Mouse (Mus musculus) hindbrain, embryonic 14.5 days (tissue): ENCODE results near the gene Dntt. TPM values are rescaled to one million over a fixed set of nuclear protein-coding genes. Genes with fewer than 3 reads are reported as not detected.

Experiments used
- ATAC-seq: fragments of 200-750 bp; cut with Nextera tagmentation; 2 replicates; pipeline ENCODE4 v1.8.0; 2017; ENCODE audit warnings: moderate number of reproducible peaks, mild to moderate bottlenecking, moderate TSS enrichment, moderate library complexity; ENCODE audit not compliant: low FRiP score
- DNase-seq: peaks from one replicate; pipeline ENCODE4 v3.0.0-alpha.2; 2015; ENCODE audit warnings: low spot score
- H3K27ac ChIP-seq: fragments of 300-500 bp; sonication (generic); 2 replicates; pipeline ENCODE4 v1.5.1; 2014; ENCODE audit warnings: mild to moderate bottlenecking, moderate library complexity
- H3K27me3 ChIP-seq: fragments of 300-500 bp; sonication (generic); 2 replicates; pipeline ENCODE4 v1.6.1; 2014; ENCODE audit warnings: mild to moderate bottlenecking, low read length, mixed read lengths; ENCODE audit not compliant: control insufficient read depth, insufficient read depth
- H3K36me3 ChIP-seq: fragments of 300-500 bp; sonication (generic); replicated peaks from 2 replicates; pipeline ENCODE4 v1.6.1; 2014; ENCODE audit not compliant: control insufficient read depth, insufficient read depth
- H3K4me1 ChIP-seq: fragments of 300-500 bp; sonication (generic); replicated peaks from 2 replicates; pipeline ENCODE4 v1.6.1; 2014; ENCODE audit warnings: antibody characterized with exemption, low read length, mixed read lengths; ENCODE audit not compliant: control insufficient read depth, insufficient read depth
- H3K4me2 ChIP-seq: fragments of 300-500 bp; sonication (generic); replicated peaks from 2 replicates; pipeline ENCODE4 v1.6.1; 2014; ENCODE audit warnings: mild to moderate bottlenecking, moderate library complexity
- H3K4me3 ChIP-seq: fragments of 300-500 bp; sonication (generic); replicated peaks from 2 replicates; pipeline ENCODE4 v1.5.1; 2014; ENCODE audit warnings: mild to moderate bottlenecking, low read length
- H3K9ac ChIP-seq: fragments of 300-500 bp; sonication (generic); 2 replicates; pipeline ENCODE4 v1.6.1; 2014
- H3K9me3 ChIP-seq: fragments of 300-500 bp; sonication (generic); 2 replicates; pipeline ENCODE4 v1.6.1; 2016; ENCODE audit warnings: low read length; ENCODE audit not compliant: control insufficient read depth
- WGBS: fragments of 180-500 bp; shearing (Covaris S2); extraction: QIAGEN DNeasy Blood & Tissue Kit; methylation state at CpG from one replicate; pipeline ENCODE4 v1.1.7; 2014; 5-methylcytosine and 5-hydroxymethylcytosine counted together
- polyA plus RNA-seq: library from polyadenylated mRNA; unstranded; fragments of >200 nt; fragmentation: Nextera tagmentation; extraction: Ambion mirVana; gene quantifications from 2 replicates; pipeline ENCODE4 v1.2.1, GENCODE M21; 2014

The Dntt gene
- polyA plus RNA-seq, 1 experiment from 2014 or later = 0.13 TPM

DNA sequence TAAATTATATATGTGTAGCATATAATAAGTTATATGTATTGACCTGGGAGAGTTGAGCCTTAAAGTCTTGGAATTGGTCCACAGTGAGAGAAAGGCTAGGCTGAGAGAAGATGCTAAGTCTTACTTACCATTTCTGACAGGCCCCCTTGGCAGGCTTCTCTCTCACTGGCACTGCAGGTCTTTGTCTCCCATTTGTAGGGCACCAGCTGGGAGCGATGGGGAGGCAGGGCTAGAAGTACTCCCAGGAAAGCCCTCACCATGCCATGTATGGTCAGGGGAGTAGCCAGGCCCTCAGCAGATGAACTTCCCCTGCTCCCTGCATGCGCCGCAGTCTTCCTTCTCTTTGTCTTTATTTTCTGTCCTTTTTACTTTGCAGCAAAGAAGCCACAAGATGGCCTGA is 47.8 kb downstream of the Dntt start, which contains the start of gene Opalin:
TSS of gene Opalin (minus strand) at position 208 of the 400 bp plus-strand sequence.
- no peak within 1 kb of the TSS for H3K9ac ChIP-seq
- no peak within 1 kb of the TSS for H3K27ac ChIP-seq
- no peak for DNase-seq
- no peaks in the 10 kb centered on the region for H3K27me3 ChIP-seq
- no peak within 1 kb of the TSS for H3K4me2 ChIP-seq
- H3K4me3 ChIP-seq = no peak within 1 kb of the TSS
- 76% methylated on average over 3 of the region's 3 CpGs for WGBS
- ATAC-seq = no peak
- no peaks in the 10 kb centered on the region for H3K9me3 ChIP-seq
- H3K4me1 ChIP-seq = peaks cover 6% of the 10 kb centered on the region
- no peaks in the 10 kb centered on the region for H3K36me3 ChIP-seq

DNA sequence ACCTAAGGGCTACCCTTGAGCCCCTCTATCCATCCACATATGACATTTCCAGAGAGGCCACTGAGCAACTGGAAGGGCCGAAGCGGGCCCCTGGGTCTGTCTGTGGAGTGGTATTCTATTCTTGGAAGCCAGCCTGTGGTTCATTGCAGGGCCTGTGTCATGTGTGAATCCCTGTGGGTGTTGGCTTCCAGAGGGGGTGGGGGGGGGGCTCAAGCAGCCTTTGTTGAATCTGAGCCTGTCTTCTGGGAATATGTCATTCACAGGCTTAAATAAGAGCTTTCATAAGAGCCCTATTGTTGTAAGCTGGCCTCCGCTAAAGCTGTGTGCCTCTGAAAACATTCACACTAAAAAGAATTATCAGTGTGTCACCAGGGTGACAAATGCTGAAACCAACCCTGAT is 52.5 kb downstream of the Dntt start:
- 15% methylated on average over 3 of the region's 3 CpGs for WGBS
- peaks cover 10% of the 10 kb centered on the region for H3K4me1 ChIP-seq
- H3K4me3 ChIP-seq = no peak overlapping the region
- H3K27ac ChIP-seq = peak overlapping the region; percentile 34; the same call in 1 of the 2 replicates
- DNase-seq = no peak
- no peaks in the 10 kb centered on the region for H3K9me3 ChIP-seq
- no peak overlapping the region for H3K4me2 ChIP-seq
- no peak overlapping the region for H3K9ac ChIP-seq
- peak; percentile 64; the same call in 1 of the 2 replicates for ATAC-seq
- H3K27me3 ChIP-seq = no peaks in the 10 kb centered on the region
- H3K36me3 ChIP-seq = no peaks in the 10 kb centered on the region

DNA sequence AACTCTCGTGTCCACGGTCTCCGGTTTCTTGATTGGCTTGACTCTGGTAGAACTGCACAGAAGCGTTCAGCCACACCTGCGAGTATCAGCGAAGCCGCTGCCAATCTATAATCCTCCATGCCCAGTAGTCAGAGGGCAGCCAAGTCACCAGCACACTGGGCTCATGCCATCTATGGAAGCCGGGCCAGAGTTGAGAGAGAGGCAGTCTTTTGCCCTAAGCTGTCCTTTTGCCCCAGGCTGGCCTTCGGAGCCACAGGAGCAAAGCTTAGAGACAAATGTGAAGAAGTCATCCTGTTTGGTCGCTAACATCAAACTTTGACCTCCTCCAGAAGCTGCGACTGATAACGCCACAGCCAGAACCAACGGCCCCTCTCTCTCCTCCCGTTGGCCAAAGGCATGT is 54.6 kb downstream of the Dntt start:
- no peaks in the 10 kb centered on the region for H3K36me3 ChIP-seq
- no peak overlapping the region for H3K27ac ChIP-seq
- no peak overlapping the region for H3K4me2 ChIP-seq
- no peak overlapping the region for H3K4me3 ChIP-seq
- H3K9ac ChIP-seq = no peak overlapping the region
- ATAC-seq (no peak), DNase-seq (no peak)
- no peaks in the 10 kb centered on the region; the same call in 1 of the 2 replicates for H3K27me3 ChIP-seq
- no peaks in the 10 kb centered on the region for H3K9me3 ChIP-seq
- WGBS = 90% methylated on average over 14 of the region's 14 CpGs
- H3K4me1 ChIP-seq = peaks cover 14% of the 10 kb centered on the region

DNA sequence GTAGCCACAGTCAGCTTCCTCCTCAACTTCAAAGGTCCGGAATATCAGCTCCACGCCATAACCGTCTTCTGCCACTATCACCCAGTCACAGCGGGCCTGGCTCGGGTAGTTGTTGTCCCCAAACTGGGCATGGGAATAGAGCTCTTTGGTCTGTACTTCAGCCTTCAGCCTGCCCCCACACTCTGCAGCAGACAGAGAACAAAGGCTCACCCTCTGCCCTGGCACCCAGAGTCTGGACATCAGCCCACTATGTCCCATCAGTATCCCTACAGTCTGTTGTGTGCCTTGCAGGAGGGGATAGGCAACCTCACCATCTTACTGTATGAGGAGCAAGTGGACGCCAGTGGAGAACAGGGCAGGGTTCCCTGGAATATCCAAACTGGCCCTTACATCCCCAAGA is 57.2 kb downstream of the Dntt start:
- no peak overlapping the region for H3K4me2 ChIP-seq
- no peak overlapping the region for H3K4me3 ChIP-seq
- no peak for DNase-seq
- no peaks in the 10 kb centered on the region for H3K36me3 ChIP-seq
- ATAC-seq = no peak
- no peak overlapping the region for H3K9ac ChIP-seq
- H3K9me3 ChIP-seq = no peaks in the 10 kb centered on the region
- peaks cover 14% of the 10 kb centered on the region for H3K4me1 ChIP-seq
- no peaks in the 10 kb centered on the region; the same call in 1 of the 2 replicates for H3K27me3 ChIP-seq
- 90% methylated on average over 6 of the region's 6 CpGs for WGBS
- H3K27ac ChIP-seq = no peak overlapping the region

DNA sequence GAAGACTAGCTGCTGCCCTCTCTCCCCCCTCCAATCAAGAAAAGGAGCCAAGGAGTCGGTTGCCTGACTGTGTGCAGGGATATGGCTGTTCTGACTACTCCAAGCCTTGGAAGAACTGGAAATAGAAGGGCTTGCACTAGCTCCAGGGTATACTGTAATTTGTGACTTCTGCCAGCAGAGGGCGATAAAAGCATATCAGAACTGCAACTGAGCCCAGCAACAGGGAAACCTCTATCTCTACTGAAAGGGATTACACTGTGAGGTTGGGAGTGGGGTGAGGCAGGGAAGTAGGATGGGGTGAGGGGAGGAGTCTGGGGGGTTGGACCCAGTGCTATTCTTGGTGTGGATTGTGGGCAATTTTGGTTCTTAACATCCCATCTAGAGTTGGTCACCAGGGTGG is 57.6 kb downstream of the Dntt start:
- peak; percentile 91 for DNase-seq
- H3K36me3 ChIP-seq = no peaks in the 10 kb centered on the region
- H3K9ac ChIP-seq = no peak overlapping the region
- peak; percentile 66 for ATAC-seq
- WGBS = 7% methylated on average over 2 of the region's 2 CpGs
- H3K27me3 ChIP-seq = no peaks in the 10 kb centered on the region; the same call in 1 of the 2 replicates
- H3K27ac ChIP-seq = no peak overlapping the region
- no peak overlapping the region for H3K4me3 ChIP-seq
- H3K4me1 ChIP-seq = peaks cover 10% of the 10 kb centered on the region
- H3K9me3 ChIP-seq = no peaks in the 10 kb centered on the region
- no peak overlapping the region for H3K4me2 ChIP-seq

DNA sequence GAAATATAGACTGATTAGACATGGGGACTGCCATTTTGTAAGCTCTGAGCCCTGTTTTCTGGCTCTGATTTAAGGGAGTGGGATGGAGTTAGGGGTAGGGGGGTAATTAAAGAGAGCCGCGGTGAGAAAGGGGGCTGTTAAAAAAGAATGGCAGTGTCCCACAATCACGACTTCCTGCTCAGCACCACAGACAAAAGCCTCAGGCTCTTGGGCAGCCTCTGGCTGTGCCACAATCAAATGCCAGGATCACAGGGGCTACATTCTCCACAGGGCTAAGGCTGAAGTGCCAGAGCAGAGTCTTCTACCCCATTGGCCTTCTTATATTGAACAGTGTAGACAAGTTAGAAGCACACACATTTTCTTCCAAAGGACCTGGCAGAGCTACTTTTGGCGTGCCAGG is 58.8 kb downstream of the Dntt start:
- H3K9ac ChIP-seq = no peak overlapping the region
- no peak overlapping the region for H3K4me3 ChIP-seq
- no peaks in the 10 kb centered on the region for H3K36me3 ChIP-seq
- no peak overlapping the region for H3K27ac ChIP-seq
- ATAC-seq (no peak), DNase-seq (no peak)
- H3K9me3 ChIP-seq = no peaks in the 10 kb centered on the region
- H3K4me2 ChIP-seq = no peak overlapping the region
- H3K4me1 ChIP-seq = 0 out of 2 replicates have a peak, but pooled peaks cover 4% of the 10 kb centered on the region
- no peaks in the 10 kb centered on the region; the same call in 1 of the 2 replicates for H3K27me3 ChIP-seq
- 67% methylated on average over 4 of the region's 4 CpGs for WGBS

DNA sequence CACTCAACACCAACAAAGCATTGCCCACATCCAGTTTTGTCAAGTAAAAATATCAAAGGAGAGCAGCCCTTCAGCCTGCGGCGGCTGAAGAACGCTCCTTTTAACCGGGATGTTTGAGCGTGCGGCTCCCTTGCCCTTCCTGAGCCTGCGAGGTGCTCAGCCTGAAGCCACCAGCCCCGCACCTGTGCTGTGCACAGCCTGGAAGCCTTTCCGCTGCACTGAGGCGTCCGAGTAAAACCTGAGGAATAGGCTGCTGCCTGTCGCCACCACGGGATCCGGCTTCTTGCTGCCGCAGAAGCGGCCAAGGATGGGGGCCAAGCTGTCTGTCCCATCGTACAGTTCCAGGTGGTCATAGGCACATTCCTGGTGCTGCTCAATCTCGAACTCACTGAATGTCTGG is 59.4 kb downstream of the Dntt start:
- 50% methylated on average over 18 of the region's 18 CpGs for WGBS
- H3K36me3 ChIP-seq = no peaks in the 10 kb centered on the region
- H3K4me2 ChIP-seq = 0 out of 2 replicates have a peak overlapping the region, but pooled peaks have one; percentile 7
- no peak overlapping the region for H3K4me3 ChIP-seq
- 0 out of 2 replicates have a peak, but pooled peaks cover 4% of the 10 kb centered on the region for H3K4me1 ChIP-seq
- ATAC-seq (no peak), DNase-seq (no peak)
- no peak overlapping the region for H3K27ac ChIP-seq
- H3K27me3 ChIP-seq = no peaks in the 10 kb centered on the region; the same call in 1 of the 2 replicates
- no peaks in the 10 kb centered on the region for H3K9me3 ChIP-seq
- H3K9ac ChIP-seq = no peak overlapping the region

DNA sequence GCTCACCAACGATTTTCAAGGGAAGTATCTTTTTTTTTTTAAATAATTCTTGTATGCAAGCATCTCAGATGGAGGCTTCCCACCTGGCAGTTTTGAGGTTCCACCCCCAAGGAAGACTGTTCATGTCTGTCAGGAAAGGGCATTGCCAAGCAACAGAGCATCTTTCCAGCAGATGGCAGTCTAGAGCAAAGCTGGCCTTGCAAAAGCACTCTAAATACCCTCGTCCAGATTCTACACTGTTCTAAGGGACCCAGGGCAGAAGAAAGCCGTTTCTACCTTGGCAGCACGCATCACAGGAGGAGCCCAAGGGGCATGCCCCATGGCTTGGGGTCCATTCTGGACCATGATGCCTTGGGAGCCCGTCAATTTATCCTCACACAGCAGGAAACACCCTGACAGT is 60.8 kb downstream of the Dntt start:
- DNase-seq = peak; percentile 90
- H3K27me3 ChIP-seq = no peaks in the 10 kb centered on the region; the same call in 1 of the 2 replicates
- 0 out of 2 replicates have a peak, but pooled peaks cover 4% of the 10 kb centered on the region for H3K4me1 ChIP-seq
- no peak overlapping the region for H3K4me3 ChIP-seq
- ATAC-seq = peak; percentile 39; the same call in 1 of the 2 replicates
- 13% methylated on average over 5 of the region's 5 CpGs for WGBS
- H3K9ac ChIP-seq = no peak overlapping the region
- H3K27ac ChIP-seq = no peak overlapping the region
- no peak overlapping the region for H3K4me2 ChIP-seq
- no peaks in the 10 kb centered on the region for H3K36me3 ChIP-seq
- no peaks in the 10 kb centered on the region for H3K9me3 ChIP-seq

DNA sequence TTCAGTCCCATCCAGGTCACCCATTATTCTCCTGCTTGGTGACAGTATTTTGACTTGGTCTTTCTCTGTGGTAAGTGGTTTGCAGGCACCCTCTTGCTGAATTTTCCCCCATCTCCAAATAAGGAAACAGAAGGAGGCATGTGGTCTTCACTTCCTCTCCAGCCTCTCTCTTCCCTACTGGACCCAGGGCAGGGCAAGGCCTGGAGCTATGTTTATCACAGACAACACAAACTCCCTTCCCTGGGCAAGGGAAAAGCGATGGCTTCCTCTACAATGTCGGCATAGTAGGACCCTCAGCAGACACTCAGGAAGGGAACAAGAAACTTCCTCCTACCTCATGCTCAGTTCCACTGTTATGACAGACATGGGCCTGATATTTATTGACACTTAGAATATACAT is 62.8 kb downstream of the Dntt start:
- 0 out of 2 replicates have a peak, but pooled peaks cover 4% of the 10 kb centered on the region for H3K4me1 ChIP-seq
- WGBS = 89% methylated on average over 2 of the region's 2 CpGs
- H3K36me3 ChIP-seq = no peaks in the 10 kb centered on the region
- H3K27ac ChIP-seq = no peak overlapping the region
- H3K9me3 ChIP-seq = no peaks in the 10 kb centered on the region
- H3K4me3 ChIP-seq = no peak overlapping the region
- ATAC-seq (no peak), DNase-seq (no peak)
- no peak overlapping the region for H3K4me2 ChIP-seq
- H3K9ac ChIP-seq = no peak overlapping the region
- H3K27me3 ChIP-seq = no peaks in the 10 kb centered on the region; the same call in 1 of the 2 replicates

DNA sequence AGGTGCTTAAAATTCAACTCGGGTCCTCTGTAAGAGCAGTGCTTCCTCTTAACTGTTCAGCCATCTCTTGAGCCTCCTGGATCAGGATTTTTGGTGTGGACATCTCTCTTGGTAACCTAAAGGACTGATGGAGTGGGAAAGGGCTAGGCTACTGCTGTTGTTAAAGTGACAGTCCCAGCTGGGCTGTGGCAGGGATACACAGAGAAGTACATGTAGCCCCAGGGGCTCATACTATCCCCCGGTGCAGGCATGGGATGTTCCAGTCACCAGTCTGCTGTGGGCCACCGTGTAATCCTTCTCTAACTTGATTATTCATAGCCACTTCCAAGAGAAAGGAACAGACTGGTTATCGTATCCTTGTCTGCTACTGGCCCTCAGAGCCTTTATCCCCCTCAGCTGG is 68.0 kb downstream of the Dntt start:
- WGBS = 41% methylated on average over 4 of the region's 4 CpGs

More for the DNA sequence above, 68.0 kb downstream of the Dntt start:
- H3K4me1 ChIP-seq = no peaks in the 10 kb centered on the region
- no peak overlapping the region for H3K9ac ChIP-seq
- no peak overlapping the region for H3K4me2 ChIP-seq
- DNase-seq (no peak), ATAC-seq (no peak)
- no peaks in the 10 kb centered on the region for H3K27me3 ChIP-seq
- no peak overlapping the region for H3K27ac ChIP-seq
- no peaks in the 10 kb centered on the region for H3K9me3 ChIP-seq
- no peaks in the 10 kb centered on the region for H3K36me3 ChIP-seq
- no peak overlapping the region for H3K4me3 ChIP-seq
